Mouse (Mus musculus) brain, embryonic 14.5 days (tissue): Measurements from ENCODE around the gene Prkcq.

Experiments
- CTCF ChIP-seq: fragments of 200-500 bp; IDR thresholded peaks from 2 replicates; pipeline ENCODE4 v1.5.1; 2012; ENCODE audit warnings: inconsistent platforms, mild to moderate bottlenecking, moderate library complexity, borderline replicate concordance; ENCODE audit not compliant: insufficient read depth, insufficient read length; ENCODE audit errors: extremely low read depth
- POLR2A ChIP-seq: fragments of 200-500 bp; IDR thresholded peaks from 2 replicates; pipeline ENCODE4 v1.6.1; 2012; ENCODE audit warnings: mild to moderate bottlenecking, inconsistent platforms, borderline replicate concordance; ENCODE audit not compliant: poor library complexity, insufficient read depth, insufficient read length, severe bottlenecking; ENCODE audit errors: extremely low read depth

DNA sequence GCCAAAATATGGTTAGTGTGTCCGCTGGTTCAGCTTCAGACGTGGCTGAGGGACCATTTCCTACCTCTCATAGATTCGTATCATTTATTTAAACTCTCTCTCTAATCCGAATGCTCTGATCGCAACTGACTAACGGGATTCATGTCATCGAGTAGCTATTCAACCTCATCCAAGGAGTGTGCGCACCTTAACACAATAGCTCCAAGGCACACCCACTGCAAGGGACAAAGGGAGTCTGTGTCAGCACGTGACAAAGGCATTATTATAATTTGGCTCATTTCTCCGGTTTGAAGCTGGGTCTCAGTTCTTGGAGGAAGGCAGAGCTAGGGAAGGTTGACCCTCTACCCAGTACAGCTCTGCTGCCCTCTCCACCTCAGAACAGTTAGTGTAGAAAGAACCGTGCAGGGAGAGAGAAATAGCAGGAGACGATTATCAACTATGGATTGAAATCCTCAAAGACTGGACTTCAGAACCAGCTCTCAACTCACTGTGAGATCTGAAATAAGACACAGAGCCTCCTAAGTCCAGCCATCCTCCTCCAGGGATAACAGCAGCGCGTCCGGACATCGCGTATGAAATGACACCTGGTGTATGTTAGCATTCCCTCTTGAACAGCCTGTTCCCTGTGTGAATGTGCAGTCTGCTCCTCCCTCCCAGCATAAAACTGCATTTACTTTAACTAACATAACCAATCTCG, 116.1 kb downstream of the Prkcq start:
- TF ChIP-seq CTCF (no peak), POLR2A (no peak)
